Mouse (Mus musculus): ENCODE measurements around the gene Ripor1.

Ripor1 gene

DNA sequence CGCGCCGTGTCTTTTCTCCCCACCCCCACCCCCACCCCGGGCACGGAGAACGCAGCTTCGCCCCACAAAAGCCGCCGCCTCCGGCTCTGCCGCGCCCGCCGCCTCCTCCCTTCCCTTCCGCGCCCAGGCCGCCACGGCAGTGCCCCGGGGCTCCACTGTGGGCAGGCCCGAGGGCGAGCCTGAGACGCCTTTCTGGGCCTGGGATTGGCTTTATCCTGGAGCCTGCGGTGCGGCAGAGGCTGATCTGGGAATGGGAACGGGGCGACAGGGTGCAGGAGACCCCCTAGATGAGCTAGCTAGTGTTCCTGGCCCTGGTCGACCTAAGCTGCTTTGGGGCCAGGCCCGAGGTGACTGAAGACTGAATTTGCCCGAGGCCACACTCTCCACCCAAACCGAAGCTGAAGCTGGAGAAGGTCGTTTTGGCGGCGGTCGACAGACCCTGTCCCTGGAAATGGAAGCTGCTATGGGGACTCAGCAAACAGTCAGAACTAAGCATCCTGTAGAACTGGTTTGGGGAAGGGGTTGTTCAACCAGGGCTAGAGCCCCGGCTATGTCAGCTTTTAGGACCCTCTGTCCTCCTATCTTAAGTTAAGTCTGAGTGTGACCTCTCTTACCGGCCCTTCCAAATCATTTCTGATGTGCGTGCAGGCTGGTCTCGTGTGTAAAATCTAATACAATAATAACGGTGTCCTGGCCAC, 585 bp downstream of the Ripor1 start:
- in situ Hi-C loops (cut with MboI, MseI) = no loop called here

DNA sequence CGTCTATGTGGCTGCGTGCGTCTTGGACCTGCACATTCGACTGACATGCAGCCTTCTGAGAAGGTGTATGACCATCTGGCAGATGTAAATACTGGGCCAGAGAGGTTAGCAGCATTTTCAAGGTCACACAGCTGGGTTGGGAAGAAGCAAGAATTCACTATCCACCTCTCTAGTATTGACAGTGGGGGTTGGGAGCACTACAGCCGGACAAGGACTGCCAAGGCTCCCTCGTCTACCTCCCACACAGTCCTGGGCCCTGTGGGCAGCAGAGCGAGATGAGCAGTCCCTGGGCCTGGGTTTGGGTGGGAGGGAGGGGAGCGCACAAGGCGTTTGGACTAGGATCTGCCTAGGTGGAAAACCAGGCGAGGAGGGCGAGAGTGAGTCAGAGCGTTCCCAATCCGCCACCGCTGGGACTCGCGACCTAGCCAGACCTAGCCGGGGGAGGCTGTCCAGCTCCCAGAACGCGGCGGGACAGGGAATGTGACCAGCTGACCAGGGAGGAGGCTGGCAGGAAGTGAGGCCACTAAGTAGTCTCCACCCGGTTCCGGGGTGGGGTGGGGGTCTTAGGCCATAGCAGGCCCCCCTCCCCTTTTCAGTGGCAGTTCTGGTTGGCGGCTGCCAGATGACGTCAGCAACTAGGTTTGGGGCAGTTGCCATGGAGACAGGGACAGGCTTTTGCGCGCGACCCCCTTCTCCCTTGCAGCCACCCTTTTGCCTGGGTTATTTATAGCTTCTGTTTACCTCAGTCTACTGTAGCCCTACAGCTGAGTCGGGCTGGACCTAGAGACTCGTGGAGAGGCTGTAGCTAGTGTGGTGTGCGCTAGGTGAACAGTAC, 1.4 kb downstream of the Ripor1 start:
- in situ Hi-C loops (cut with MboI, MseI) = no loop called here

DNA sequence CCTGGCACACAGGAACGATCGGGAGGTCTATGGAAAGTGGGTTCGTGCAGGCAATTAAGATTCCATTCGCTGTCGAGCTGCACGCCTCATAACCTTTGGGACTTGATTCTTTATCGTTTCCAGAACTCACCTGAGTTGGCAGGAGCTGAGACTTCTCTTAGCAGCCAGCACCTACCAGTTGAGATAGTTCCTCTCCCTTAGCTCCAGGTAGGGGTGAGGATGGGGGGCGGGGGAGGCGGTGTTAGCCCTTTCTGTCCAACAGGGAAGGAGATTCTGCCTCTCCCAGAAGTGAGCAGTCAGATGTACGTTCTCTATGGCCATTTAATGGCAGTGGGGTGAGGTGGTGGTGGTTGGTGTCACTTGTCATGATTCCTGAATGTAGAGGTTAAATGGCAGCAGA, 2.0 kb downstream of the Ripor1 start:
- in situ Hi-C loops (cut with MboI, MseI) = no loop called here

DNA sequence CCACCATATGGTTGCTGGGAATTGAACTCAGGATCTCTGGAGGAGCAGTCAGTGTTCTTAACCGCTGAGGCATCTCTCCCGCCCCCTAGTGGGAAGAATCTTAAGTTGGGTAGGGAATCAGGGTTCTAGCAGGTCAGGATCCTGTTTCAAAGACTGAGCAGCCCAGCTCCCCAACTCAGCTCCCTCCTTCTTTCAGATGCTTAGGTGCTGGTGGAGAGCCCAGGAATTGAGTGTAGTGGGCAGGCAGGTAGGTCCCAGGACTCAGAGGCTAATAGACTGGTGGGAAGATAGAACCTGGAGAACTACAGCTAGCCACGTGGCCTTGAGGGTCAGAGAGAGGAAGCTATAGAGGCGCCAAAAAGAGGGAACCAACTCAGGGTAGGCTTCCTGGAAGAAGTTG, 2.6 kb downstream of the Ripor1 start:
- in situ Hi-C loops (cut with MboI, MseI) = no loop called here

DNA sequence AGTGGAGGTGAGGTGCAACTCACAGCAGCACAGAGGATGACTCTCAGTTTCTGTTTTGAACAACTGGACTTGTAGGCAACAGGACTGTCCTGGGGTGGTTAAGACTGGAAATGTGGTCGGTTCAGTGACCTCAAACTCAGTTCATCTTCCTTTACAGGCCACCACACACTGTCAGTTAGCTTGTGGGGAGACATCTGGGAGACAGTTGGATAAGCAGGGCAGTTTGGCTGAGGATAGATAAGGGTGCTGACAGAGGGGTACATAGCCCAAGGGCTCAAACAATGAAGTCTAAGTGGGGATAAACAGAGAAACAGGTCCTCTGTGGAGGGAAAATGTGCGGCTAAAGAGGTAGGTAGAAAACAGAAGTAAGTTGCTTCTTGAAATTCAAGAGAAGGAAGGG, 4.3 kb downstream of the Ripor1 start:
- in situ Hi-C loops (cut with MboI, MseI) = no loop called here

DNA sequence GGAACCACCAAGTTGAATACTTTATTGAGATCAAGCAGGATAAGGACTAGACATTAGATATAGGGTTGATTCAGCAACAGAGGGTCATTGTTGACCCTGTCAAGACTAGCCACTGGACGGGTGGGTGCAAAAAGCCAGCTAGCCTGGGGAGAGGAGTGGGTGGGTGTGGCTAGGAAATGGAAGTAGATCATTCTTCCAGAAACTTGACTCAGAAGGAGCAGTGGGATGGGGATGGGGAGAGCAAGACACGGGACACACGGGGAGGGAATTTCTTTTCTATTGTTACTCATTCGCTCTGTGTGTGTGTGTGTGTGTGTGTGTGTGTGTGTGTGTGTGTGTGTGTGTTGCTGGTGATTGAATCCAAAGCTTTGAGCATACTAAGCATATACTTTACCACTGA, 4.7 kb downstream of the Ripor1 start:
- in situ Hi-C loops (cut with MboI, MseI) = loop anchor here (10.0 kb wide), 1 partner anchor 175 kb away; no protein-coding TSS in a partner anchor

DNA sequence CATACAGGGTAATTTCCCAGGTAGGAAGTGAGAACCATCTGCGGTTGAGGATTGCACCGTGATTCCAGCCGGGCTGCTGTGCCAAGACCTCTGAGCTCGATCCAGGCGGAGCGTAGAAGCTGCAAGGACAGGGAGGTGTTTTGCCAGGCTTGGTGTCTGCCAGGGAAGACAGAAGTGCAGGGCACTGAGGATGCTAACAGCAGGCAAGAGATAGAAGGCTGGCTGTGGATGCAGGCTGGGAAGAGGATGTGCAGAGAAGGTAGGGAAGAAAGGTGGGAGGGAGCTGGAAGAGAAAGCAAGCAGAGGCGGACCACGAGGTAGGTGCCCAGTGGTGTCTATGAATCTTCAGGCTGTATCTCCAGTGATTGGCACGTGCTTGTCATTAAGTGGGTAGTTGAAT, 6.8 kb downstream of the Ripor1 start:
- in situ Hi-C loops (cut with MboI, MseI) = loop anchor here (10.0 kb wide), 1 partner anchor 173 kb away; no protein-coding TSS in a partner anchor

DNA sequence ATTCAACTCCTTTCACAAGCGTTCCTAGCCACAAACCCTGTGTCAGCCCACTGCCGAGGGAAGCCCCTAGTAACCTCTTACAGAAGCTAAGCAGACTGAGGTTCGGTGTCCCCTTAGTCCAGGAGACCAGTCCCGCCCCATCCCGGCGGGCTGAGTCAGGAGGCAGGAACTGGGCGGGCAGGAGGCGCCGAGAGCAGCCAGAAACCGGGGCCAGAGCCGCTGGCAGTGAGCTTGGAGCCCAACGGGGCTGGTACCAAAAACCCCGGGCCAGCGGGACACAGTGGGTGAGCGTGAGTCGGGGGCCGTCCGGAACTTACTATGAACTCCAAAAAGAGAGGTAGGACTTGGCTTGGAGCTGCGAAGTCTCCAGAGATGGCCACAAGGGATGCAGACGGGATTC, 8.0 kb downstream of the Ripor1 start:
- in situ Hi-C loops (cut with MboI, MseI) = loop anchor here (10.0 kb wide), 1 partner anchor 172 kb away; no protein-coding TSS in a partner anchor

DNA sequence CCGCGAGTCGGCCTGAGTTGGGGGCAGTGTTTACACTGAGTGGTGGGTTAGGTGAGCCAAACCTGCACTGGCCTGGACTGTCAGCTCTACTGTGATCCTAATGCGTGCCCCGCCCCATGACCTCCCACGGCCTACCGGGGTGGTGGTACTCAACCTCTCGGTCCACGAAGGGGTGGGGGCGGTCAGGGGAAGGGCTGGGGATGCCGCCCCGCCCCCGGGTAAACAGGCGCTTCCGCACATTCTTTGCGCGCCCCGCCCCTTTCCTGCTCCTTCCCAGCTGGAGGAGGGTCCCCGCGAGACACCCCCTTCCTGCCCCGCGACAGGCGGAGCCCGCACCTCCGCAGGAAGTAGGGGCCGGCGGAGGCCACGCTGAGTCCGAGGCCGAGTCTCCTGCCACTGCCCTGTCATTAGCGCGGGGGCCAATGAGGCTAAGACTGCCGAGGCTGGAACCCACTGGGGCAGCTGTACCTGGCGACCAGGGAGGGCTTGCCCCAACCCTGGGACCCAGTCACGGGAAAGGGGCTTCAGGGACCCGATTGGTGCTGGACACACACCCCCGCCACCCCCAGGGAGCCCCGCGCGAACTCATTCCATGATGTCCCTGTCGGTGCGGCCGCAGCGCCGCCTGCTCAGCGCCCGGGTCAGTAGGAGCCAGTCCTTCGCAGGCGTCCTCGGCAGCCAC, 8.9 kb downstream of the Ripor1 start:
- in situ Hi-C loops (cut with MboI, MseI) = loop anchor here (10.0 kb wide), 1 partner anchor 171 kb away; no protein-coding TSS in a partner anchor

DNA sequence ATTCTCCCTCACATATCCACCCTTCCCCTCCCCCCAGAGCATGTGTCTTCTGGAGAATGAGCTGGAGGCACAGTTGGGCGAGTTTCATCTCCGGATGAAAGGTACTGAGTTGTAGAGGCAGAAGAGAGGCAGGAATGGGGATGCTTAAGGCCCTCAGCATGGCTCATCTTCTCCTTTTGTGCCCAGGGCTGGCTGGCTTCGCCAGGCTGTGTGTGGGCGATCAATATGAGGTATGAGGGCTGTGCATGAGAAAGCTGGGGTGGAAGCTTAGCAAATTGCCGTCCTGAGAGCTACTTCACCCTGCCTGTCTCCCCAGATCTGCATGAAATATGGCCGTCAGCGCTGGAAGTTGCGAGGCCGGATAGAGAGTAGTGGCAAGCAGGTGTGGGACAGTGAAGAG, 10.9 kb downstream of the Ripor1 start:
- in situ Hi-C loops (cut with MboI, MseI) = loop anchor here (10.0 kb wide), 1 partner anchor 169 kb away; no protein-coding TSS in a partner anchor

DNA sequence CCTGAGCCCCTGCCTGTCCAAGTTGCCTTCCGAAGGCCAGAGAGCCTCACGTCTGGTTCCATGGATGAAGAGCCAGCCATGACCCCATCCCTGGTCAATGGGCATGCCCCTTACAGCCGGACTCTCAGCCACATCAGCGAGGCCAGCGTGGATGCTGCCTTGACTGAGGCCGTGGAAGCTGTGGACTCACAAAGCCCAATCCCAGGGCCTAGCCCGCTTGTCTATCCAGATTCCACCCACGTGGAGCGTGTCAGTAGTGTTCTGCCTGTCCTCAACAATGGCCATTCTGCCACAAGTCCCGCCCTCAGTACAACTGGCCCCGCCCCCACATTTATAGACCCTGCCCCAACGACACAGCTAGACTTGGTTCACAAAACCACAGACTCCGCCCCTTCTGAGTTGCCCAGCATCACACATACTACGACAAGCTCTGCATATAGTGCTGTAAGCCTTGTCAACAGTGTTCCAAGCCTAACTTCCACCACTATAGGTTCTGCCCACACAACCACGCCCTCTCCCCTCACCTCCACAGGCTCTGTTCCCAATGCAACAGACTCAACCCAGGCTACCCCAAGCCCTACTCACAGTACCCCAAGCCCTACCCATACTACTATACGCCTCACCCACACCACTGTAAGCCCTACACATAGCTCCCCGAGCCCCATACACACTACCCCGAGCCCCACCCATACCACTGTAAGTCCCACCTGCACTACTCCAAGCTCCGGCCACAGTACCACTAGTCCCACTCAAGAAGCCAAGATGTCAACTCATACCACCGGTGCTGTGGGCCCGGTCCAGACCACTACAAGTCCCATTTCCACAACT, 12.6 kb downstream of the Ripor1 start:
- in situ Hi-C loops (cut with MboI, MseI) = loop anchor here (10.0 kb wide), 1 partner anchor 167 kb away; no protein-coding TSS in a partner anchor

DNA sequence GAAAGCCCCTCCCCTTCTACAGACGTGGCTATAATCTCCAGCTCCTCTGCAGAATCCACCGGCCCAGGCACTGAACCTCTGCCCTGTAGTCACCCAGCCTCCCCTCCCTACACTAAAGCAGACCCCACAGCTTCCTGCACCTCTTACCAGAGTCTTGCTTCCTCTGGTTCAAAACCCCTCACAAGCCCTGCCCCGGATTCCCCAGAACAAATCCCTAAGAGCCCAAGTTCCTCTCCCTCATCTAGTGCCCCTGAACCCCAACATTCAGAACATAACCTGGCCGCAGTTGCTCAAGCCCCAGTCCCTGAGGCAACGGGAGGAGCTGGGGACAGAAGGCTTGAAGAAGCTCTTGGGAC, 13.2 kb downstream of the Ripor1 start:
- in situ Hi-C loops (cut with MboI, MseI) = loop anchor here (10.0 kb wide), 1 partner anchor 167 kb away; no protein-coding TSS in a partner anchor

DNA sequence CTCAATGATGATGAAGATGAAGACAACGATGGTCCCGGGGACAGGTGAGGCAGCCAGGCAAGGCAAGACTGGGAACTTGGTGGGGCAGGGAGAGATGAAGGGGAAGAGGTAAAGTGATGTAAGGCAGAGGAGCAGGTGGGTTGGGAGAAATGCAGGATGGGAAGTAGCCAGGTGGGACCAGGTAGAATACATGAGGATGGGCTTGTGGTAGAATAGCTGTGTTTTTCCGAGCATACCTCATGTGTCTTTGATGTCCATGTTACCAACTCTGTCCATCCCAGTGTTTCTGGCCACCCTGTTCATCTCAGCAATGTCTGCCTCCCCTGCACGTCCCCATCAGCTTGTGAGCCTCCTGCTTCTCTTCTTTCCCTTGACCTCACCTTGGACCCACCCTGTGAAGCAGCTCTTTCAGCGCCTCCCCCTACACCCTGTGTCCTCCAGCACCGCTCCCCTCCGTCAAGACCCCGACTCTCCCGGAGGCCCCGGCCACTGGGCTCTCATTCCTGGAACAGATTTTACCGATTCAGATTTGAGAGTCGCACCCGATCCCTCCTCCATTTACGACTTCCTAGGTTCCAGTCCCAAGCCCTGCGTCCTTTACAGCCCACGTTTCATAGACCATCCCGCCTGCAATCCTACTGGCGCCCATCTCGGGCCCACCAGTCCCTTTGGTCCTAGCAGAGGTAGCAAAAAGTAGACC, 14.0 kb downstream of the Ripor1 start:
- in situ Hi-C loops (cut with MboI, MseI) = loop anchor here (10.0 kb wide), 1 partner anchor 166 kb away; no protein-coding TSS in a partner anchor

DNA sequence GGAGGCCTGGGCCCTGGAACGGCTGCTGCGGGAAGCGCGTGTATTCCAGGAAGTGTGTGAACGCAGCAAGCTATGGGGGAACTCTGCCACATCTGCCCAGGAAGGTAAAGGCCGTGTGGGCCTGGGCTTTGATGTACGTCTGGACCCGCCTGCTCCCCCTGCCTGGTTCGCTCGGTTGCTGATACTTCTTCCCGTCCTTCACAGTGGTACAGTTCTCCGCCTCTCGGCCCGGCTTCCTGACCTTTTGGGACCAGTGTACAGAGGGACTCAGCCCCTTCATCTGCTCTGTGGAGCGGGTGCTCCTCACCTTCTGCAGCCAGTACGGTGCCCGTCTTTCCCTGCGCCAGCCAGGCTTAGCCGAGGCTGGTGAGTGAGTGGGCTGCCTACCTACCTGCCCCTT, 15.2 kb downstream of the Ripor1 start:
- in situ Hi-C loops (cut with MboI, MseI) = no loop called here

DNA sequence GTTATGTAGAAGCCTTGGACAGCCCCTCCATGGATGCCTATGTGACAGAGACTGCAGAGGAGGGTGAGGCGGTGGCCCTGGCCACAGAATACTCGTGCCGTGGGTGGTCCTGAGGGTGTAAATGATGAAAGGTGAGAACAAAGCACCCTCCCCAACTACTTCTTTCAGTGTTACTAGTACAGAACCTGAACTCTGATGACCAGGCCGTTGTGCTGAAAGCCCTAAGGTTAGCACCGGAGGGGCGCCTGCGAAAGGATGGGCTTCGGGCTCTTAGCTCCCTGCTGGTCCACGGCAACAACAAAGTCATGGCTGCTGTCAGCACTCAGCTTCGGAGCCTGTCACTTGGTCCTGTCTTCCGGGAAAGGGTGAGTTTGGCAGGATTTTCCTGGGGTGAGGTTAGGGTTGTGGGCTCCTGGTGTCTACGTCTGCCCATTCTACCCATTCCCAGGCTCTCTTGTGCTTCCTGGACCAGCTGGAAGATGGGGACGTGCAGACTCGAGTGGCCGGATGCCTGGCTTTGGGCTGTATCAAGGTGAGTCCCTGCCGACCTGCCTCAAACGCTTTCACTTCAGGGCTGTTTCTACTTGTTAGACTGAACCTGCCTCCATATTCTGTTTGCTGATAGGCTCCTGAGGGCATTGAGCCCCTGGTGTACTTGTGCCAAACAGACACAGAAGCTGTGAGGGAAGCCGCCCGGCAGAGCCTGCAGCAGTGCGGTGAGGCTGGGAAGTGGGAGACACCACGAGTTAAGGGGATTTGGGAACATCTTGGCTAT, 16.1 kb downstream of the Ripor1 start:
- in situ Hi-C loops (cut with MboI, MseI) = no loop called here

DNA sequence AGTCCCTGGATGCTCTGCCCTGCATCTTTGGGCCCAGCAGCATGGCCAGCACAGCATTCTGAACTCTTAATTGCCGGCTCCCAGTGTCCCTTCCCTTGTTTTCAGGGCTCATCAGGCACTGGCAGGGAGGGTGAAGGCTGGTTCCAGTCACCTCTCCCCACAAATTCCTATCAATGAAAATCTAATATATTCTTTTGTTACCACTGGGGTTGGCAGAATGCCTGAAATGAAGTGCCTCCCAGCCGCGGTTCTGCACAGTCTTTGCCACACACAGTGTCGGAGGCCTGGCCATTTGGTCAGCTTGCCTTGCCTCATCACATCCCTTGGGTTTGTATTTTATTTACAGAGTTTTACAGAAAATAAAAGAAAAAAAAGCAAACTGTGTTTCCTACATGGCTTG, 16.8 kb downstream of the Ripor1 start:
- in situ Hi-C loops (cut with MboI, MseI) = no loop called here

DNA sequence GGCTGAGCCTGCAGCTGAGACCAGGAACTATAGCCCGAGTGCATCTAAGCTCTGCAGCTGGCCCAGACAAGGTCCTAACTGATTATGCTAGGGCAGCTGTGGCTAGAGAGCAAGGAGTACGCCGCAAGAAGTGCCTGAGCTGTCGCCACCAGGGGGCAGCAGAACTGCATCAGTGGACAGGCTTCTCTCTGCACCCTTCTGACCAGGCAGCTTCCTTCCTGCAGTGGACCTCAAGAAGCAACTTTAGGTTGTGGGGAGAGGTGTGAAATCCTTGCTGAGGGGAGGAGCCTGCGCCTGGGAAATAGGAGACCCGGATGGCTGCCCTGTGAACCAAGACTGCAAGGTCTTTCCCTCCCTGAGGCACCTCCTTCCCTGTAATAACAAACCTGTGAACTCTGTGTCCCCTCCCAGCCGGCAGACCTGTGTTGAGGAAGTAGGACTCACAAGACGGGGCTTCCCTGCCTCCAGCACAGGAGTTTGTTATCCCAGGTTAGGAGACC, 17.4 kb downstream of the Ripor1 start:
- in situ Hi-C loops (cut with MboI, MseI) = no loop called here

DNA sequence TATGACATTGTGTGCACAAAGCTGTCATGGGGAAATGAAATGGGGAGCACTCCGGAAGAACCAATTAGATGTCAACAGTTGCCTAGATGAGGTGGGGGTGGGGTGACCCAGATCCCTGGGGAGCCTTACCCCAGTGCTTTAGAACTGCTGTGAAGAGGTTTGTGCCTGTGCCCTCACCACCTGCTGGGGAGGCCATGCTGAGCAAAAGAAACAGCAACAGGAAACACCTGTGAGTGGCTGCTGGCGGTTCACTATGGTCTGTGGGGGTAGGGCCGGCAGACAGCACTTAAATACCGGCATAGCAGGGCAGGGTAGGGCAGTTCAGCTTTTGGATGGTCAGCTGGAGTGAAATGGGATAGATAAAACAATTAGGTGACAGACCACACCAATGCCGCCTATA, 18.1 kb downstream of the Ripor1 start:
- in situ Hi-C loops (cut with MboI, MseI) = no loop called here

DNA sequence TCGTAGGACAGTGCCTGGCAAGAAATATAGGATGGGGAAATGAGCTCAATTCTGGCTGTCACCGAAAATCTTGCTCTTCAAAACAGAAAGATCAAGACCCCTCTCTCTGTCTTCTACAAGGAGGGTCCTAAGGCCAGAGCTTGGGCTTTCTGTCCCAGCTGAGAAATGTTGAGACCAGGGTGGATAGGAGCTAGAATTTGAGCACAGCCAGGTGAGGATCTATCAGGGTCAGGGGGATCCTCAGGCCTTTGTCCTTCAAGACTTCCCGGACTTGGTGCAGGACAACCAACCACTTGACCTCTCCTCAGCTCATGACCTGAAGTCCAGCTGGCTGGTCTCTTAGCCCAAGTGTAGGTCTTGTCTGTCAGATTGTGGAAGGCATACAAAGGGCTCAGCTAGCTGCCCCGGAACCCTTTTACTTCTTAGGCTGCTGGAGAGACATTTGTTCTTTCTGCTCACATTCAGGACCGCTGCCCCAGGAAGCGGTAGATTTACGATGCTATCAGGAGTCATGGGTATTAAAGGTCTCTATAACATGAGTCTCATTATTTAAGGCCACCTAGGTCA, 18.7 kb downstream of the Ripor1 start:
- in situ Hi-C loops (cut with MboI, MseI) = no loop called here

Data from T-helper 2 cell (primary cell).